Mouse (Mus musculus): ENCODE results near the gene Psmb11. TPM values are rescaled to one million over a fixed set of nuclear protein-coding genes. Genes with fewer than 3 reads are reported as not detected.

Psmb11 gene
- total RNA-seq, 1 experiment from 2014 or later = not detected

DNA sequence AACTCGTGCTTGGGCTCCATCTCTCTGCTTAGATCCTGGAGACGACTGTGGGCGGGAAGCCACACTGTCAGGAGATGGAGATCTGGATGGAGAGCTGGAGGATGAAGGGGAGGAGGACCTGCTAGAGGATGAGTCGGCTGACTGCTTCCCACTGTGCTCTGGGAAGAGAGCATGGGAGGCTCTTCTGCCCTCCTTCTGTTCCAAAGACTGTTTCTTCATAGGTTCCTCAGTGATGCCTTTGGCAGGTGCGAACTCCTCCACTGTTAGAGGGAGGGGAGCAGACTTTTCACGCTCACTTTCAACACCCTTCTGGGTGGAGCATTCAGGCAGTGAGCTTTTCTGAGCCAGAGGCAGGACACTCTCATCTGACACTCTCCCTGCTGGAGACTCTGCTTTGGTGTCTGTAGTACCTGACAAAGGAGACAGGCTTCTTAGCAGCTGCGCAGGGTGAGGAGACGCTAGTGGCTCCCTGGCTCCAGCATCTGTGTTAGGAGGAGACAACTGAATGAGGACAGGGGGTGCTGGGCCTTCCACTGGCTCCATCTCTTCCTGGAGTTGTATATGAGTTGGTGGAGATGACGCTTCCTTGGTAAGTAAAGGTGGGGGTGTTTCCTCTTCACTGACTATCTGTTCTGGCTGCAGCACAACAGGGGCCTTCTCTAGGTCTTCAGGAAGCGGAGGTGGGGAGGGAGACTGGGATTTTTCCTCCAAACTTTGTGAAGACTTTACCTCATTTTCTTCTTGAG is 43.4 kb downstream of the Psmb11 start:
- ATAC-seq (replicated peaks; ENCODE audit: insufficient number of reproducible peaks, low FRiP score, low TSS enrichment, poor library complexity, severe bottlenecking) = 0 out of 2 replicates have a peak, but pooled peaks have one; percentile 31

DNA sequence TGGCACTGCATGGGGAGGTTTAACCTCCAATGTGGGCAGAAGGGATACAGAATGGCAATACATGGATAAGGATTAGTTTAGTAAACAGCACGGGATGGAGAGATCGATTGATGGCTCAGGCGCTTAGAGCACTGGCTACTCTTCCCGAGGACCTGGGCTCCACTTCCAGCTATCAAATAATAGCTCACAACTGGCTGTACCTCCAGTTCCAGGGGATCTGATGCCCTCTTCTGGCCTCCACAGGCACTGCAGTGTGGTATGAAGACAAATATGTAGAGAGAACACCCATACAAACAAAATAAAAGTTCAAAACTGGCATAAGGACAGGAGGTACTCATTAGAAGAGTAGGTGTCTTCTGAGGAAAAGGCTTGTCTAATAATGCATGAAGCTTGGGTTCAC is 48.1 kb downstream of the Psmb11 start:
- no peak for ATAC-seq (replicated peaks; ENCODE audit: insufficient number of reproducible peaks, low FRiP score, low TSS enrichment, poor library complexity, severe bottlenecking)

DNA sequence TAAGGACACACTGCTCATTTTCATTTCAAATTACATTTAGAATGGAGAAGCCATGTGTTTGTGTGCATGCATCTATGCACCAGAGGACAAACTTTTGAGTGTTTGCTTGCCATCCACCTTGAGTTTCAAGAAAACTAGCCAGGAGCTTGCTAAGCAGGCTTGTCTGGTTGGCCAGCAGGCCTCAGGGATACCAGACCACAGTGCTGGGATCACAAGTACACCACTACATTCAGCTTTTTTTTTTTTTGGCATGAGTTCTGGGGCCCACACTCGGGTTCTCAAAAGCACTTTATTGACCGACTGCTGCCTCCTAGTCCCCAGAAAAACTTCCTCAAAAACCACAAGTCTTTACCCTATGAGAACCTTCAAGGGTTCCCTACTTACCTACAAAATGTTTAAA is 53.1 kb downstream of the Psmb11 start:
- ATAC-seq (replicated peaks; ENCODE audit: insufficient number of reproducible peaks, low FRiP score, low TSS enrichment, poor library complexity, severe bottlenecking) = no peak

DNA sequence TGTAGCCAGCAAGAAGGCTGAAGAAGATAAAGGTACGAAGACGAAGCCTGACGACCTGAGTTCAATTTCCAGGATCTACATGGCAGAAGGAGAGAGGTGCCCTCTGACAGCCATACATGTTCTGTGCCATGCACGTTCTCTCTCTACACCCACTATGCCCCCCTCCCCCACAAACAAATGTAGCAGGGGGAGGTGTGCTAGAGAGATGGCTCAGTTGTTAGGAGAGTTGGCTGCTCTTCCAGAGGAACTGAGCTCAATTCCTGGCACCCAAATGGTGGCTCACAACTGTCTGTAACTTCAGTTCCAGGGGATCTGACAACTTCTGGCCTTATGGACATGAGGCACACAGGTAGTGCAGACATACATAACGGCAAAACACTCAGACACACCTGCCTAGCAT is 55.1 kb downstream of the Psmb11 start:
- no peak for ATAC-seq (replicated peaks; ENCODE audit: insufficient number of reproducible peaks, low FRiP score, low TSS enrichment, poor library complexity, severe bottlenecking)

DNA sequence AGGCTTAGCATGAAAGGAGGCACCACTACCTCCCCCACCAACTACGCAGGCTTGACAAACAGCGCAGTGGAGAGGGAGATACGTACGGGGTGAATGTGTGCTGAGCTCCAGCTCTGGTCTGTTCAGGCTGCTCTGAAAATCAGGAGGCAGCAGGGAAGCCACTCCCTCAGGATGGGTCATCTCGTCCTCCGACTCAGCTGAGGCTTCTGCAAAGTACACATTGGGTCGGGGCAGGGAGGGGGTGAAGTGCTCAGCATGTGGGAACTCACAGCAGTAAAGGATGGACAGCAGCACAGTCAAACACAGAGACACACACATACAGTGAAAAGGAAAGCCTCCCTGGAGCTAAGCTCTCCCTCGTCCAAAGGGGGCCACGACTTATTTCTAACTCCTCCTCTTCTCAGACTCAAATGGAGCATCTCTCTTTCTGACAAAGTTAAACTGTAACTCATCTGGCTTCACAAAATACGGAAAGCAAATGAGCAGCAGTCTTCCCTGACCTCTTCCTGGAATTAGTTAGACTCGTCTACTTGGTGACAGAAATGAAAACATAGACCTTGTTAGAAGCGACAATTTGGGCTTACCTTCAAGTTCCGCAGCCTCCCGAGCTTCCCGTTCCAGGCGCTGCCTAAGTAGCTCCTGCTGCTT is 57.5 kb downstream of the Psmb11 start:
- no peak for ATAC-seq (replicated peaks; ENCODE audit: insufficient number of reproducible peaks, low FRiP score, low TSS enrichment, poor library complexity, severe bottlenecking)

Other genes with a start within 250 kb of the Psmb11 start
- 11.3 to 16.7 TPM (median 13.6 TPM) in 3 replicates for gene Slc7a7, start 203.7 kb upstream of the Psmb11 start, total RNA-seq (2017)
- gene Mrpl52, start 194.5 kb upstream of the Psmb11 start, total RNA-seq (2017) = 49.3 to 72.4 TPM (median 52.8 TPM) in 3 replicates
- gene Mmp14, start 189.8 kb upstream of the Psmb11 start, total RNA-seq (2017) = 0.78 to 0.96 TPM in 2 of 3 replicates, not detected in the other
- 49.1 to 94.7 TPM (median 53.7 TPM) in 3 replicates for gene Lrp10, start 157.3 kb upstream of the Psmb11 start, total RNA-seq (2017)
- gene Rem2, start 145.3 kb upstream of the Psmb11 start, total RNA-seq (2017) = 0.68 TPM in 1 of 3 replicates, not detected in the others
- gene Prmt5, start 103.9 kb upstream of the Psmb11 start, total RNA-seq (2017) = 16.6 to 25.4 TPM (median 16.8 TPM) in 3 replicates
- 22.6 to 36.0 TPM (median 32.4 TPM) in 3 replicates for gene Haus4, start 66.8 kb upstream of the Psmb11 start, total RNA-seq (2017)
- gene Ajuba, start 43.9 kb upstream of the Psmb11 start, total RNA-seq (2017) = 0.43 to 2.9 TPM (median 0.67 TPM) in 3 replicates
- 0.21 to 3.2 TPM (median 2.4 TPM) in 3 replicates for gene 4931414P19Rik, start 15.4 kb upstream of the Psmb11 start, total RNA-seq (2017)
- 30.4 to 56.5 TPM (median 43.4 TPM) in 3 replicates for gene Psmb5, start 3.4 kb upstream of the Psmb11 start, total RNA-seq (2017)
- gene Gm17606, start 19.5 kb downstream of the Psmb11 start, total RNA-seq (2017) = not detected in 3 replicates
- gene Cdh24, start 19.9 kb downstream of the Psmb11 start, total RNA-seq (2017) = 0.48 to 2.6 TPM in 2 of 3 replicates, not detected in the other
- gene 1700123O20Rik, start 64.8 kb downstream of the Psmb11 start, total RNA-seq (2017) = 24.1 to 34.0 TPM (median 32.3 TPM) in 3 replicates
- 259 to 427 TPM (median 322 TPM) in 3 replicates for gene Acin1, start 65.5 kb downstream of the Psmb11 start, total RNA-seq (2017)
- gene Gm29776, start 77.4 kb downstream of the Psmb11 start, total RNA-seq (2017) = 0.67 TPM in 1 of 3 replicates, not detected in the others
- 2.7 to 7.2 TPM in 2 of 3 replicates, not detected in the other for gene Cebpe, start 90.7 kb downstream of the Psmb11 start, total RNA-seq (2017)
- gene Slc7a8, start 160.5 kb downstream of the Psmb11 start, total RNA-seq (2017) = 2.8 to 7.0 TPM (median 4.5 TPM) in 3 replicates
- not detected in 3 replicates for gene Rnf212b, start 192.7 kb downstream of the Psmb11 start, total RNA-seq (2017)
- 2.1 to 16.7 TPM (median 5.1 TPM) in 3 replicates for gene Homez, start 249.5 kb downstream of the Psmb11 start, total RNA-seq (2017)